Mouse (Mus musculus) ES-Bruce4 (cell line): ENCODE measurements at regions not wholly inside any gene's neighbourhood (a gene's known extent, or its start where the extent isn't known, plus 50 kb on each side); places are given as distances from the start of the nearest gene placed in this dataset.

Source experiments
- CTCF ChIP-seq: IDR thresholded peaks from one replicate; pipeline ENCODE4 v1.8.1; 2011; ENCODE audit warnings: low read depth, low read length
- EP300 ChIP-seq: IDR thresholded peaks from 2 replicates; pipeline ENCODE4 v1.6.1; 2011; ENCODE audit warnings: low read depth, low read length; ENCODE audit not compliant: insufficient read depth
- POLR2A ChIP-seq: IDR thresholded peaks from one replicate; pipeline ENCODE4 v1.8.1; 2011; ENCODE audit warnings: low read length; ENCODE audit not compliant: insufficient read depth

DNA sequence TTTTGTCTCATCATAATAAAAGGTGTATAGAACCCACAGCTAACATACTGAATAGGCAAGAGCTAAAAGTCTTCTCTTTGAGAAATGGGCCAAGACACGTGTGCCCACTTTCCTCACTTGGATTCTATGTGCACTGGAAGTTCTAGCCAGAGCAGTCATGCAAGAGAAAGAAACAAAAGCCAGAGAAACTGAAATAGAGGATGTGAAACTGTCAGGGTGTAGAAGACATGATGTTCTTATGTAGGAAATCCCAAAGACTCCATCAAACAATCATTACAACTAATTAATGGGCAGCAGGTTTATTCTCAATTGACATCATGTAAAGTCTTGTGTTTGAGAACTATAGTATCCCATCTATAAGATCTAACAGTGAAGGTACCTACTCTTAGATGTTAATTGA, 294.9 kb downstream of the Hhipl2 start:
- TF ChIP-seq CTCF (no peak), POLR2A (no peak), EP300 (no peak)
